Mouse (Mus musculus) limb, embryonic 11.5 days (tissue): ENCODE results near the gene Yipf2. TPM values are rescaled to one million over a fixed set of nuclear protein-coding genes. Genes with fewer than 3 reads are reported as not detected.

Experiments
- ATAC-seq: fragments of 200-750 bp; cut with Nextera tagmentation; 2 replicates; pipeline ENCODE4 v1.8.0; 2017; ENCODE audit warnings: low read depth; ENCODE audit not compliant: insufficient number of reproducible peaks, low FRiP score, low TSS enrichment
- DNase-seq: peaks from one replicate; pipeline ENCODE4 v3.0.0-alpha.2; 2015; ENCODE audit warnings: low spot score
- H3K27ac ChIP-seq: fragments of 300-500 bp; sonication (generic); replicated peaks from 2 replicates; pipeline ENCODE4 v1.5.1; 2014; ENCODE audit warnings: low read depth, mild to moderate bottlenecking, low read length
- H3K27me3 ChIP-seq: fragments of 300-500 bp; sonication (generic); 2 replicates; pipeline ENCODE4 v1.6.1; 2014; ENCODE audit warnings: mild to moderate bottlenecking, low read length, mixed read lengths; ENCODE audit not compliant: control insufficient read depth, insufficient read depth
- H3K36me3 ChIP-seq: fragments of 300-500 bp; sonication (generic); 2 replicates; pipeline ENCODE4 v1.6.1; 2014; ENCODE audit warnings: mild to moderate bottlenecking, low read length, moderate library complexity, mixed read lengths; ENCODE audit not compliant: control insufficient read depth, insufficient read depth
- H3K4me1 ChIP-seq: fragments of 300-500 bp; sonication (generic); 2 replicates; pipeline ENCODE4 v1.6.1; 2014; ENCODE audit warnings: low read length, mixed read lengths; ENCODE audit not compliant: control insufficient read depth, insufficient read depth
- H3K4me2 ChIP-seq: fragments of 300-500 bp; sonication (generic); 2 replicates; pipeline ENCODE4 v1.6.1; 2014; ENCODE audit warnings: low read depth, mild to moderate bottlenecking, moderate library complexity; ENCODE audit not compliant: severe bottlenecking
- H3K4me3 ChIP-seq: fragments of 300-500 bp; sonication (generic); 2 replicates; pipeline ENCODE4 v1.5.1; 2014; ENCODE audit warnings: low read depth, low read length
- H3K9ac ChIP-seq: fragments of 300-500 bp; sonication (generic); 2 replicates; pipeline ENCODE4 v1.6.1; 2014; ENCODE audit warnings: mild to moderate bottlenecking, low read length
- H3K9me3 ChIP-seq: fragments of 300-500 bp; sonication (generic); 2 replicates; pipeline ENCODE4 v1.6.1; 2016; ENCODE audit warnings: low read length; ENCODE audit not compliant: control insufficient read depth
- WGBS: fragments of 180-500 bp; shearing (Covaris S2); extraction: QIAGEN DNeasy Blood & Tissue Kit; methylation state at CpG from one replicate; pipeline ENCODE4 v1.1.7; 2014; 5-methylcytosine and 5-hydroxymethylcytosine counted together
- polyA plus RNA-seq: library from polyadenylated mRNA; unstranded; fragments of >200 nt; fragmentation: Nextera tagmentation; extraction: Ambion mirVana; gene quantifications from 2 replicates; pipeline ENCODE4 v1.2.1, GENCODE M21; 2014

Gene Yipf2
- polyA plus RNA-seq, 1 experiment from 2014 or later, result 14.0 TPM

GRCm38 (mm10) chr9:21559151-21559550, 33.5 kb downstream of the Yipf2 start:
- no peaks in the 10 kb centered on the region for H3K4me1 ChIP-seq
- H3K4me3 ChIP-seq, result no peak overlapping the region
- H3K27me3 ChIP-seq, result no peaks in the 10 kb centered on the region
- no peak overlapping the region for H3K9ac ChIP-seq
- no peak for DNase-seq
- 92% methylated on average over 3 of the region's 3 CpGs for WGBS
- no peak for ATAC-seq
- no peak overlapping the region for H3K4me2 ChIP-seq
- H3K9me3 ChIP-seq, result no peaks in the 10 kb centered on the region
- no peak overlapping the region for H3K27ac ChIP-seq
- no peaks in the 10 kb centered on the region; the same call in 1 of the 2 replicates for H3K36me3 ChIP-seq

- Histone ChIP-seq H3K4me2 (no peak overlapping the region), H3K4me3 (no peak overlapping the region), H3K27ac (no peak overlapping the region; the same call in 1 of the 2 replicates), H3K9me3 (no peaks in the 10 kb centered on the region), H3K27me3 (no peaks in the 10 kb centered on the region), H3K36me3 (no peaks in the 10 kb centered on the region; the same call in 1 of the 2 replicates), H3K4me1 (no peaks in the 10 kb centered on the region), H3K9ac (no peak overlapping the region)
- 90% methylated on average over 4 of the region's 4 CpGs for WGBS
- no peak for DNase-seq
- ATAC-seq, result no peak
Measured at GRCm38 (mm10) chr9:21558366-21558765, 34.3 kb downstream of the Yipf2 start.

GRCm38 (mm10) chr9:21557556-21557955, 35.1 kb downstream of the Yipf2 start:
- H3K27ac ChIP-seq, result no peak overlapping the region
- H3K4me3 ChIP-seq, result no peak overlapping the region
- H3K4me2 ChIP-seq, result no peak overlapping the region
- no peaks in the 10 kb centered on the region for H3K9me3 ChIP-seq
- DNase-seq (no peak), ATAC-seq (no peak)
- no peaks in the 10 kb centered on the region; the same call in 1 of the 2 replicates for H3K36me3 ChIP-seq
- H3K9ac ChIP-seq, result no peak overlapping the region
- H3K27me3 ChIP-seq, result no peaks in the 10 kb centered on the region
- WGBS, result 93% methylated on average over 2 of the region's 2 CpGs
- no peaks in the 10 kb centered on the region for H3K4me1 ChIP-seq

GRCm38 (mm10) chr9:21556996-21557395, 35.6 kb downstream of the Yipf2 start:
- no peaks in the 10 kb centered on the region; the same call in 1 of the 2 replicates for H3K36me3 ChIP-seq
- ATAC-seq (no peak), DNase-seq (no peak)
- no peak overlapping the region for H3K9ac ChIP-seq
- H3K9me3 ChIP-seq, result no peaks in the 10 kb centered on the region
- no peak overlapping the region for H3K4me2 ChIP-seq
- H3K4me1 ChIP-seq, result no peaks in the 10 kb centered on the region
- no peak overlapping the region for H3K27ac ChIP-seq
- H3K27me3 ChIP-seq, result no peaks in the 10 kb centered on the region
- WGBS, result 92% methylated on average over 2 of the region's 2 CpGs
- no peak overlapping the region for H3K4me3 ChIP-seq

- no peak overlapping the region for H3K9ac ChIP-seq
- no peak for DNase-seq
- no peak overlapping the region for H3K4me3 ChIP-seq
- no peak overlapping the region for H3K27ac ChIP-seq
- 89% methylated on average over 6 of the region's 6 CpGs for WGBS
- H3K9me3 ChIP-seq, result no peaks in the 10 kb centered on the region
- H3K27me3 ChIP-seq, result no peaks in the 10 kb centered on the region
- peaks cover 3% of the 10 kb centered on the region; the same call in 1 of the 2 replicates for H3K36me3 ChIP-seq
- no peak for ATAC-seq
- no peaks in the 10 kb centered on the region for H3K4me1 ChIP-seq
- no peak overlapping the region for H3K4me2 ChIP-seq
Measured at GRCm38 (mm10) chr9:21555198-21555742, 37.4 kb downstream of the Yipf2 start.

GRCm38 (mm10) chr9:21553607-21554273, 38.9 kb downstream of the Yipf2 start:
- H3K27ac ChIP-seq, result no peak overlapping the region
- H3K4me2 ChIP-seq, result no peak overlapping the region
- no peaks in the 10 kb centered on the region for H3K9me3 ChIP-seq
- no peak overlapping the region for H3K4me3 ChIP-seq
- H3K4me1 ChIP-seq, result 0 out of 2 replicates have a peak, but pooled peaks cover under 1% of the 10 kb centered on the region
- WGBS, result 87% methylated on average over 6 of the region's 6 CpGs
- H3K9ac ChIP-seq, result no peak overlapping the region
- ATAC-seq, result no peak
- DNase-seq, result no peak
- H3K36me3 ChIP-seq, result peaks cover 3% of the 10 kb centered on the region; the same call in 1 of the 2 replicates
- no peaks in the 10 kb centered on the region for H3K27me3 ChIP-seq

GRCm38 (mm10) chr9:21551049-21551448, 41.6 kb downstream of the Yipf2 start:
- Histone ChIP-seq H3K4me2 (no peak overlapping the region), H3K27ac (no peak overlapping the region), H3K4me1 (peaks cover 8% of the 10 kb centered on the region; the same call in 1 of the 2 replicates), H3K27me3 (no peaks in the 10 kb centered on the region), H3K4me3 (no peak overlapping the region), H3K36me3 (peaks cover 3% of the 10 kb centered on the region; the same call in 1 of the 2 replicates), H3K9me3 (no peaks in the 10 kb centered on the region), H3K9ac (no peak overlapping the region)
- no peak for DNase-seq
- 86% methylated on average over 2 of the region's 2 CpGs for WGBS
- no peak for ATAC-seq

GRCm38 (mm10) chr9:21547075-21547941, 45.3 kb downstream of the Yipf2 start:
- Histone ChIP-seq H3K27ac (peak overlapping the region; percentile 98), H3K4me1 (peaks cover 13% of the 10 kb centered on the region; the same call in 1 of the 2 replicates), H3K4me3 (peak overlapping the region; percentile 80), H3K27me3 (no peaks in the 10 kb centered on the region), H3K36me3 (peaks cover 3% of the 10 kb centered on the region; the same call in 1 of the 2 replicates), H3K4me2 (peak overlapping the region; percentile 79), H3K9ac (peak overlapping the region; percentile 98), H3K9me3 (no peaks in the 10 kb centered on the region)
- 0% methylated on average over 47 of the region's 66 CpGs for WGBS
- DNase-seq, result peak; percentile 64
- ATAC-seq, result peak; percentile 0; the same call in 1 of the 2 replicates
